Mouse (Mus musculus) brain, adult 2 months (tissue): ENCODE measurements around the gene Wbp2.

Source experiments
- DNase-seq: peaks from one replicate; pipeline ENCODE4 v3.0.0; 2011; ENCODE audit warnings: low read depth, low spot score

Gene Wbp2

DNA sequence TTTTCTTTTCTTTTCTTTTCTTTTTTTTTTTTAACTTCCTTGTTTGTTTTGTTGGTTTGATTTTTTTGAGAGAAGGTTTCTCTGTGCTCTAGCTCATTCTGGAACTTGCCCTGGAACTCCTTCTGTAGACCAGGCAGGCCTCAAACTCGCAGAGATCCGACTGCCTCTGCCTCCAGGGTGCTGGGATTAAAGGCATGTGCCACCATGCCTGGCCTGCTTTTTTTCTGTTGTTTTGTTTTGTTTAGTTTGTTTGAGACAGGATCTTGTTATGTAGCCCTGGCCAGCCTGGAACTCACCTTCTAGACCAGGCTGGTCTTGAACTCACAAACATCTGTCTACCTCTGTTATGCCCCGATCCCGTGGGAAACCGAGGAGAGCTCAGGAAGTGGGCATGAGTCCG is 2.8 kb upstream of the Wbp2 start:
- DNase-seq = no peak

DNA sequence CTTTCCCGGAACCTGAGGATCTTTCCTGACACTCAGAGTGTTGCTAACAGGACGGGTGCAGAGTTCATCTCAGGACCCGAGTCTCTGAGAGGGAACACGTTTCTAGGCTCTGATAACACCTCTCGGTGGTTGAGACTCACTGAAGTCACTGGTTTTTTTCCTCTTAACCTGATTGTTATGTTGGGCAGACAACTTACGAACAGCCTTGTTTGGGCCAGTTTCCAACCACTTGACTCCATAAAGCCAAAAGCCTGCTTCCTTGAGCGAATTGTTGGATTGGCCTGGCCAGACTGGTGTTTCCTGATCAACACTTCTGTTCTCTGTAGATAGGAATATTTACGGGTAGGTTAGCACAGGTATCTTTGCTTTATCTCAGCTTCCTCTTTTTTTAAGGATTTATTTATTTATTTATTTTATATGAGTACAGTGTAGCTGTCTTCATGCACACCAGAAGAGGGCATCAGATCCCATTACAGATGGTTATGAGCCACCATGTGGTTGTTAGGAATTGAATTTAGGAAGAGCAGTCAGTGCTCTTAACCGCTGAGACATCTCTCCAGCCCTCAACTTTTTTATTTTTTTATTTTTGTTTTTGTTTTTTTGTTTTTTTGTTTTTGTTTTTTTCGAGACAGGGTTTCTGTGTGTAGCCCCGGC is 2.1 kb upstream of the Wbp2 start:
- DNase-seq = no peak

DNA sequence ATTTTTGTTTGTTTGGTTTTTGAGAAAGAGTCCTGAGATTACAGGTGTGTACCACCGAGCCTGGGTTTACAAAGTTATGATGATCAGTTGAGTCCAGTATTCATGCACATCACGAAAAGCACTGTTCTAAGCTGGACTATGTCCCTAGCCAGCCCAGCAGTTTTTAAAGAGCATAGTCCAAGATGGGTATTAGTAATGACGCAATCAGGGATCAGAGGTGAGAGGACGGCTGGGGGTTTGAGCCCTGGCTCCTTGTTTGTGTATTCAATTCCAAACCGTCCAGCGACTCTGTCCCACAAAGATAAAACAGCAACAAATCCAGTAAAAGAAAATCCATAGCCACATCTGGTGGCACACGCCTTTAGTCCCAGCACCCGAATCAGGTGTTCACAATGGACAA is 1.4 kb upstream of the Wbp2 start:
- DNase-seq = no peak

- peak; percentile 93 for DNase-seq
These were observed 667 bp upstream of the Wbp2 start for GRCm38 (mm10) chr11:116087194-116088130.

GRCm38 (mm10) chr11:116084166-116084565 is 2.6 kb downstream of the Wbp2 start:
- DNase-seq = no peak

DNA sequence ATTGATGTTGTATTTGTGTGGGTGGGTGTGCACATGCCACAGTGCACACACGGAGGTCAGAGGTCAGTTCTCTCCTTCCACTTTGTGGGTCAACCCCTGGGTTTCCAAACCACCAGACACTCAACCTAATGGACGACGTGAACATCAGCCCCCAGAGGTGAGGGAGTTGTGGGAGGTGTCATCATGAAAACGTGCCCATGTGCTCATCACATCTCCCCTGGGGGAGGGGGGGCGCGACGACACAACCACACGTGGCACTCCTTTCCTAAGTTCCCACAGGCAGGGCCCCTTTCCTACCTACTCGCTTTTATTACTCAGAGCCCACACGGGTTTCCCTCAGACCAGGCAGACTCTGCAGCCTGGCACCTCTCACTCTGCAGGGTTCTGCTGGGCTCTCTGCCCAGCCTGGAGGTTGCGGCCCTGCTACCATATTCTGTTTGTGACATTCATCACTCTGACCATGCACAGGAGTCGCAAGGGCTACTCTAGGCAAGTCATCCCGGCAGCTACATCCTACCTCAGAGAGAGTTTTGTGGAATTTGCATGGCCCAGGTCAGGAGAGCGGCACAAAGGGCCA is 3.6 kb downstream of the Wbp2 start:
- DNase-seq = no peak

- DNase-seq = peak; percentile 78
These were observed 5.7 kb downstream of the Wbp2 start for GRCm38 (mm10) chr11:116081081-116081480.

DNA sequence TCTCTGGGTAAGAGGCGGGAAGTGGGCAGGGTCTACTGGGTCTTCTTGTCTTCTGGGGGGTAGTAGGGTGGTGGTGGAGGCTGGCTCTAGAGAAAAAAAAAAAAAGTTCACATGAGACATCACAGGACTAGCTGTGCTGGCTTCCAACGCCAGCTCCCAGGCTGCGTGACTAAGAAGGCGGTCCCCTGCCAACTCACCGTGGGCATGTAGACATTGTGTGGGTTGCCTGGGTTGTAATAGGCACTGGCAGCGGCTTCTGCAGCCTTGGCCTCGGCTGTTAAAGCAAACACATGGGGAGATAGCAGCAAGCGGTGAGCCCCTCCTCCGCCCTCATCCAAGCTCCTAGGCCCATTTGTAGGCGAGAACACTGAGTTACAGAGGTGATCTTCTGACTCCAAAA is 7.3 kb downstream of the Wbp2 start:
- peak; percentile 94 for DNase-seq

DNA sequence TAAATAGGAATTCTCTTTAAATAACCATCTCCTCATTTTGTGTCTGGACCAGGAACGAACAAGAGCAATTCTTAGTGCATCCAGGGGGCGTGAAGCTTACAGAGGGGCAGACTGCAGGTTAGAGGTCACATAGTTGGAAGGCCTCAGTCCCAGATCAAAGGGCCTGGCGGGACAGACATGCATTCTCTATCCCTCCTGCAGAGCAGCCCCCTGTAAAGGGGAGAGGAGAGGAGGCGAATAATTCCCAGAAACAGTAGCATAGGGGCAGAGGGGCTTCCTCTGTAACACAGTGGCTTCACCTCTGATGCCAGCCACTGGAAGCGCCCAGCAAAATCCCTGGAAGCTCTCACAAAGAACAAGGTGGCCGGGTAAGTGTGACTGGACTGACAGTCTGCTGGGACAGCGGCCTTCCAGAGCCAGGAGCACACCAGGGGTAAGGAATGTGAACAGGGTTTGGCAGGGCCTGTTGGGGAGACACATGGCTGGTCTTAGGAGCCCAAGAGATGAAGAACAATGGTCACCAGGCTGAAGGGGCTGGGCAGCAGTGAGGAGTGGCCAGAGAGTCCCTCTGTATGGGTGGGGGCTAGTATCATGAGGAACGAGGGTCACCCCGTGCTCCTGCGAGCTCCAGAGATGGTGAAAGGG is 8.0 kb downstream of the Wbp2 start:
- DNase-seq = peak; percentile 34

DNA sequence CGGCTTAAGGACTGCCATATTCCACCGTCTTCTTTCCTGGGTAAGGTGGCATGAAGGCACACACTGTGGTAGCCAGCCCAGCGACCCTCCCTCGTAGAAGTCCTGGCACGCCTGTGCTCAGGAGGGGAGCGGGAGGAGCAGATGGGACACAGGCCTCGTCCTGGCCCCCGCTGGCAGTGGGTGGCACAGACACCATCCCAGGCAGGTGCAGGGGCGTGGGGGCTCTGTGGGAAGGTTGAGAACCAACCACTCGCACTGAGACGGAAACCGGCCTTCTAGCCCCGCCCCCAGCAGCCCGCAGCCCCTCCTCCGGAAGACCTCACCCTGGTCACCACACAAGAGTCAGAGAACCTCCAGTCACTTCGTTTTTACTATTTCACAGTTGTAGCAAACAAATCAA is 8.6 kb downstream of the Wbp2 start:
- peak; percentile 35 for DNase-seq

- peak; percentile 67 for DNase-seq
These were observed 9.2 kb downstream of the Wbp2 start, which contains the start of gene Unc13d for GRCm38 (mm10) chr11:116077446-116078204. Gene Unc13d, minus strand, starts transcription at chr11:116077961.

GRCm38 (mm10) chr11:116076836-116077235 is 10.0 kb downstream of the Wbp2 start:
- DNase-seq = no peak

DNA sequence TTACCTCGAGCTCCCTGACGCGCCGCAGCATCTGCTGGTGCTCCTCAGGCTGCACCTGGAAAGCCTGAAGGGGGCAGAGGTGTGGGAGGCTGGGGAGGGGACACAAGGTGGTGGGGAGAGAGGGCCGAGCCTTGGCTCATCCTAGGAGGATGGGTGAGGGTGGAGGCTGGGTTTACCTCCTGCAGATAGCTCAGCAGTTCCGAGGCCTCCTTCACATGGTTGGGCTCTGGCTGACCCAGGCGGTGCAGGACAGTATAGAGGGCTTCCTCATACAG is 10.6 kb downstream of the Wbp2 start:
- no peak for DNase-seq

GRCm38 (mm10) chr11:116075539-116076265 is 11.1 kb downstream of the Wbp2 start:
- DNase-seq = no peak

DNA sequence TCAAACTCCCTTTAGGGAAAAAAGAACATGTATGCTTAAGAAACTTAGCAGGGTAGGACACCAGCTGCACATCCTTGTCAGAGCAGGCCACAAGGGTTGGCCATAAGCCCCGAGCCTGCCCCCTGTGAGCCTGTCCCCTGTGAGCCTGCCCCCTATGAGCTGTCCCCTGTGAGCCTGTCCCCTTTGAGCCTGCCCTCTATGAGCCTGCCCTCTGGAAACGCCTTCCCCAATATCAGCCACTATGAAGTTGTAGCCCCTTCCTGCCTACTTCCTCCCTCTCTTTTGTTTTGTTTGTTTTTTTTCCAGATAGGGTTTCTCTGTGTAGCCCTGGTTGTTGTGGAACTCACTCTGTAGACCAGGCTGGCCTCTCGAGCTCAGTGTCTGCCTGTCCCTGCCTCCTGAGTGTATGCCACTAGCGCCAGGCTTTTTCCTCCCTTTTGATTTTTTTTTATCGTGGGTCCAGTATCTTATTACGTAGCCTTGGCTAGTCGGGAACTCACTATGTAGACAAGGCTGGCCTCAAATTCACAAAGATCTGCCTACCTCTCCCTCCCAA is 12.3 kb downstream of the Wbp2 start:
- DNase-seq = no peak

DNA sequence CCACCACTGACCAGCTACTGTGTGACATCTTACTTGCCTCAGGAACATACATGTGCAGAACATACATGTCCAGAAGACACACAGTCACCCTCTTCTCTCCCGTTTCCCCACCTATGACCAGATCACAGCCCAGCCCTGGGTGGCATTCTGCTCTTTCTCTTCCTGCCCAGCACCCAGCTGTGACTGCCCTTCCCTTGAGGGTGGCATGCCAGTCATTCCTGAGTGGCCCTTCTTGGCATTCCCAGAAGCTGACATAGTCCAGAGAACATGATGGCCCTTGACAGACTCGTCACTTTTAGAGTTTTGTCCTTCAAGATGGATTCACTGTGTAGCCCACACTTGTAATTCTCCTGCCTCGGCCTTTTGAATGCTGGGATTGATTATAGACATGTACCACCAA is 14.2 kb downstream of the Wbp2 start:
- no peak for DNase-seq

- DNase-seq = no peak
These were observed 15.3 kb downstream of the Wbp2 start for GRCm38 (mm10) chr11:116071510-116071909.

DNA sequence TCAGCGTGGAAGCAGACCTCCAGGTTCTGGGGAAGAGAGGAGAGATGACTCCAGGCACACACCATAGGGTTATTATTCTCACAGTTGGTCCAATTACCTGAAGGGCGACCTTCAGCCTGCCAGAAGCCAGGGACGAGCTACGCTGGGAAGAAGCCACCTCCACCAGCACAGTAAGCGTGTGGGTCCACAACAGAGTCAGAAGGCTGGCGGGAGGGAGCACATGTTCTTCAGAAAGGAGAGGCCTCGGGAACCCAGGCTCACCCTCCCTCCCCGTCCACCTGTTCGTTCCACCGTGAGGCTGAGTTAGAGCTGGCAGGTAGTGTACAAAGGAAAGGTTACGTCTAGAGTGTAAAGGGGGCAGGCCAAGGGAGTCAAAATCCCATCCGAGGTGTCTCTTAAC is 21.4 kb downstream of the Wbp2 start:
- DNase-seq = peak; percentile 42

DNA sequence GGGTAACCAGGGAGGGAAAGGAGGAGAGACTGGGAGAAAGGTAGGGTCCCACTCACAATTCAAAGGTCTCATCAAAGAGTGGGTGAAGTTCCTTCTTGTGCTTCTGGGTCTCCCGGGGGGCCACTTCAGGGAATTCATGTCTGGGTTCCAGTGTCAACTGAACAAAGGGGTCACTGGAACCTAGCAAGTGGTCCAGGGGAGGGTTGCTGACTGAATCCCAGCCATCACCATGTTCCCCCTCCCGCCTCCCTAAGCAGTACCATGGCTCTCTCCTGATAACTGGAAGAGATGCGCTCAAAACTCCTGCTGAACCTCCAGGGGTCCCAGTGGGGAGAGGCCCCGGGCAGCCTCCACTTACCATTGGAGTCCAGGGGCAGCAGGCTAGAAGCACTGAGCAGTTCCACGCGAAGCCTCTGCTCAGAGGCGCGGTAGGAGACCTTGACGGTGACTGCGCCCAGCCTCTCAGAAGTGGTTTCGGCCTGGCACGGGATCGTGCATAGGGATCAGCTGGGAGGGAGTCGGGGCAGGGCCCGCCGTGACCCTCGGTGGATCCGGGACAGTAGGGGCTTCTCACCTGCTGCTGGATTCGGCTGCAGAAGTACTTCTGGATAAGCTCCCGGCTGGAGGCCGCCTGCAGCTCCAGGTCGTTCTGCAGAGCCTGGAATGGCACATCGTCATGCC is 22.5 kb downstream of the Wbp2 start:
- DNase-seq = no peak

DNA sequence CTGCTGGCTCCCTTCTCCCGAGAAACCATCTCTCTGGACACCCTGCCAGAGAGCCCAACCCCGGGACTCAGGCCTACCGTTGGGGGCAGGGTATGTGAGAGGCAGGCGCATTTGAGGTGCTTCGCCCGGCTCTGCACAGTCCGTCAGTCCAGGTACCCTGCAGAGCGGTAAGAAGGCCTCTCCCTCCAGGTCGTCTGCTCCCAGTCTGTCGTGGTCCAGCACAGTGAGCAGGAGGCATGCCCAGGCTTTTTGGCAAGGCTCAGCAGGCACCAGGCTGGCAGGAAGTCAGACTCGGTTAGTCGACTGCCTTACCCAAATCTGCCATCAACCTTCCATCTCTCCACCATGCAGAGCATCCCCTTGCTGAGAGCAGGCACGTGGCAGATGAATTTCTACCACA is 23.2 kb downstream of the Wbp2 start:
- DNase-seq = peak; percentile 99
